Mouse (Mus musculus) kidney, adult 11 months (tissue): Measurements from ENCODE around the gene Dennd1b.

Source experiments
- DNase-seq: peaks from one replicate; pipeline ENCODE4 v3.0.0; 2022

The Dennd1b gene

DNA sequence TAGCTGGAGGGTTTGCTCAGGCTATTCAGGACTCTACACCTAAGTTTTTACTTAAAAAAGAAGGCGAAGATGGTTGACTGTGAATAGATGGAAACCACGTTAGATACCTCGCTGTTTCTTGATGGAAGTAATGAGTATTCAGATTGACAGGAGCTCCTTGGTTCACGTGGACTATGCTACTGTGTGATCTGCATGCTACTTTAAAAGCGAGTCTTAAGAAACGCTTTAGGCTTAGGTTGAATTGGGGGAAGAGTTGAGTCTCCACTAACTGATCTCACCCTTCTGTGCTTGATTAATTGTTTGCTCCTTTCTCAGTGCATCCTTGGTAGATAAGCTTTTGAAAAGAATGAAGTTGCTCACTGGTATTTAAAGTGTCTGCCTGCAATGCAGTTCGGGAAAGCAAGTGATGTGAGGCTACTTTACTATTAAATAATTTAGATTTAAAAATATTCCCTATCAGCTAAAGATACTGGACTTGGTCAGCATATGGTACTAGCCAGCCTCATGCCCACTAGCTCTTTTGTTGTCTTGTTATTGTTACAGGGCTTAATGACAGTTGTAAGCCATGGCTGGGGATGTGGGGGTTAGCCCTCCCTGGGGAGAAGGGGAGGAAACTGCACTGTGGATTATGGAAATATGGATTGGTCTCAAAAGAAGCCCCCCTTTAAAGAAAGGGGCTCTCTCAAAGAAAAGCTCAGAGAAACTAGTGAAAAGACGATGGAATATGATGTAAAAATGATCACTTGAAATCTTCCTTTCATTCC is 62.8 kb downstream of the Dennd1b start:
- no peak for DNase-seq

DNA sequence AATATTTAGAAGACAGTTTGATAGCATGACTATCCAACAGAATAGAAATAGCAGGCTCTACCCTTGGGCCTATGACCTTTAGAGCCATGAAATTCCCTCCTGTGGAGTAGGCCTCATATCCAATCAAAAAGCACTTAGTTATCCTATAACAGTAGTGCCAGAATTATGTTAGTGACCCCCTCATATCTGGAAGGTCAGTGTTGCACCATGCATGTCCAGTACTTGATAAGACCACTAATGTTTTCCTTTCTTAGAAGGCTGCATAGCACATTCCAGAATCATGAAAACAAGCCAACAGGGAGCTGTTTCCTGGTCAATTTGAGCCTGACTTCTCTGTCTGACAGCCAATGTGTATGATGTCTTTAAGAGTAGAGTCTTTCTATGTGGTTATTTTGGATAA is 66.3 kb downstream of the Dennd1b start:
- DNase-seq: no peak

DNA sequence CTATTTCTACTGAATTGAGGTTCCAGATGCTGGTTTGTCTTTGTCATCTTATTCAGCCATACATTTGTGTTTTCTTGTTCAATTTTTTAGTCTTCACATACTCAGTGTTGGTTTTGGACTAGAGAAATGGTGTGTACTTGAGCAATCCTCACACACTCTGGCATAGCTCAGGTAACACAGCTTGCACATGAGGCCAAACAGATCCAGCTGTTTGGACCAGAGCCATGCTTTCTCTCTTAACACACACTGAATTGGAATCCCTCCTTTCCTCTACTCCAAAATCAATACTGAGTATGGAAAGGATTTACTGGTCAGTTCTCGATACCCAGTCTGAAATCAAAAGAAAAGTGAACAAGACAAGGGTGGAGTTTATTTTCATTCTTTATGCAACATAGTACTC is 69.2 kb downstream of the Dennd1b start:
- DNase-seq: no peak

DNA sequence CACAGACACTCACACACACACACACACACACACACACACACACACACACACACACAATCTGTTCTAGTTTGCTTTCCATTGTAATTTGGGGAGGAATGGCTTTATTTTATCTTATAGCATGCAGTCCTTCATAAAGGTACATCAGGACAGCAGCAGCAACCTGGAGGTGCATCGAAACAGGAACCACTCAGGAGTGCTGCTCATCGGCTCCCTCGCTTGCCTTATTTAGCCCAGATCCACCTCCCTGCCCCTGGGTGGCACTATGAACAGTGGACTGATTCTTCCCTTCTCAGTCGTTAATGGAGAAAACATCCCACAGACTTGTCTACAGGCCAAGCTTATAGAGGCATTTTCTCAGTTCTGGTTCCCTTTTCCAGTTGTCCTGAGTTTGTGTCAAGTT is 71.9 kb downstream of the Dennd1b start:
- no peak for DNase-seq

DNA sequence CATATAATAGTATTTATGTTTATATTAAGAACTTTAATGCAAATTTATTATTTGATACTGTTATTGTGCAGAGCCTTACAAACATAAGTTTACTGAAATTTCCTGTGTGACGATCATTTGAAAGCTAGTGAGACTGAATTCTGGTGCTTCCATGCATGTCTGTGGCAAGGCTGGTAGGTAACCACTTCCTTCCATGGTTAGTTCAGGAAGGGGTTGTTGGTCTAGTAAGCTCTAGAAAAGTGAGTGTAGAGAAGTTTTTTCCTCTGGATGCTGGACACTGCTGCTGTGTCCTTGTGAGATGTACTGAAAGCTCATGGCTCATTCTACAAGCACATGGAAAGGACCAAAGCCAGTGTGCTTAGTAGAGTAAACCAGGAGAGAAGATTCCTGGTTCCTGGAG is 73.1 kb downstream of the Dennd1b start:
- no peak for DNase-seq

DNA sequence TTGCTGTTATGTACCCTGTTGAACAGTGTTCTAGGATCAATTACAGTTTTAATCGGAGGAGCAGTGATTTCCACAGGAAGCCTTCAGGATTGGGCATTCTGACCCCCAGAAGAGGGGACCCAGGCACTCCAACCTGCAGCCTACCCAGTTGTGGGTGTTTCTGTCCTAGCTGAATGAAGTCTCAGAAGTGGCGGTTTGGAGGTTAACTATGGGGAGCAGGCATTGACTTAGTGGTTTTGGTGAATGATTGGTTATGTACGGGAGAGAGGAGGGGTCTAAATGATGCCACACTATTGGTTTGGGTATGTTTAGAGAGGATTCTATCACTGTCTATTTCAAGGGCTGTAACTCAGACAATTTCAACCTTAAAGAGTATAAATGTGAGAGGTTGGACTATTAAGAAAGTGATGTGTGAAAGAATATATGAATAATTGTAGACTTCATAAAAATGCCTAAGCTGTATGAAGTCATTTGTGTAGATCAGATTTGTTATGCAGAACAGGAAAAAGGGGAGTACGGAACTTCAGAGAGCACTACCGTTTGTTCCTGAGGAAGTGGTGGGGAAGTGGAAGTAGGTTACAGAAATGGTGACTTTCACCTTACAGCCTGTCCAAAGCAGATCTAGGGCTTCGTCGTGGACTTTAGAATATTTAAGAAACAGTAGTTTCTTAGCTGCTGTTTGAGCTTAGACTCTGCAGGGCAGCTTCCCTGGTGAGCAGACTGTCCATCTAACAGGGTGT is 73.7 kb downstream of the Dennd1b start:
- DNase-seq: no peak

DNA sequence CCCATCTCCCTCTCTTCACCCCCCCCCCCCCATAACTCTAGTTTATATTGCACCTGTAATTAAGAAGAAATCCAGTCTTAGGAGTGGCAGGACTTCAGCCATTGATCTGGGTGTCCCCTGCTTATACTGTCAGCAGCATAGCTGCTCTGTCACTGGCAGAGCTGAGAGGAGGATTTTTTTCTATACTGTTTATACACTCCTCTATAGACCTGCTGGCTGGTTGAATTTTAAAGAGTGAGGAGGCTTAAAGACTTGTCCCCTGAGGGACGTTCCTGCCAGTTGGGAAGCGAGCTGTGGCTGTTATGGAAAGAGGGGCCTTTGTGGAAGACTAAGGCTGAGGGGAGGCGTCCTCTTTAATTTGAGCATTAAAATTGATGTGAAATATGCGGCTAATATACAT is 74.8 kb downstream of the Dennd1b start:
- no peak for DNase-seq

DNA sequence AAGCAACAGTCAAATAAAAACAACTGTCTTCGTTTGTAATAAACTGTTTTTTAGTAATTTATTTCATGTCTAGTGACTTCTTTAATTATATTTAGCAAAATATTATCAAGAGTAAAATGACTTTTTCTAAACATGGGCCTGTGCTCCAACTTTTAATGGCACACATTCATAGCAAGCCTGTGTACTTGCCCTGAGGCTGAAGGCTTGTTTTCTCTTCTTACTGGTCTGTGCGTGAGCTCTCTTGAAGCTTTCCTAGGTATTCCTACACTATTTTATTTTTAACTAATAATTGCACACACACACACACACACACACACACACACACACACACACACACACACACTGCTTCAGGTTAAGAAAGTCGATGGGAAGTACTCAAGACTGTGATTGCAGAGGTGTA is 75.4 kb downstream of the Dennd1b start:
- no peak for DNase-seq

DNA sequence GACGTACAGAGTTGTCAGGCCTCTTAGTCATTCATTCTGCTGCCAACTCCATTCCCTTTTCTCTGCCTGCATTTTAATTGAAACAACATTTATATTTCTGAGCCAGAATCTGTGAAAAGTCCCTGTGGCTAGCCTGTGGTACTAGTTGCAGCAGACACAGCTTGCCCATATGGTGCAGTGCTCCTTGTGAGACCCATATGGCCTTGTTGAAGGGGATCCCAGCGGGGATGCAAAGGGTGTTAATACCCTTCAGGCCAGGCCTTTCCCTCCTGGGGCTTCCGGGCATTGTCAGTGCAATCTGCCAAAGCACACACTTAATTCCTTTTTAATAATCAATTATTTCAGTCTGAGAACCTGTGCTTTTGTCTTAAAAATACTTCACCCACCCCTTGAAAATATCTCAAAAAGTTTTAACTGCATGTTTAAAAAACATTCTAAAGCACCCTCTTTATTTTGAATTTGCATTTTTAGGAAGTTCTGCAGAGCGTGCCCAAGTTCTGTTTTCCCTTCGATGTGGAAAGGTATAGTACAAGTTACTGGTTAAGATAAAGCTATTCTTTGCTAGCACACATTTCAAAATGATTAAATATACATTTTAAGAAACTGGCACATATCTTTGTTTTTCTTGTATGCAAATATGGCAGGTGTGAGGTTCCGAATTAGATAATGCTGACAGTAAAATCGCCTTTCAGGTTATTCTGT is 76.4 kb downstream of the Dennd1b start:
- DNase-seq: no peak

DNA sequence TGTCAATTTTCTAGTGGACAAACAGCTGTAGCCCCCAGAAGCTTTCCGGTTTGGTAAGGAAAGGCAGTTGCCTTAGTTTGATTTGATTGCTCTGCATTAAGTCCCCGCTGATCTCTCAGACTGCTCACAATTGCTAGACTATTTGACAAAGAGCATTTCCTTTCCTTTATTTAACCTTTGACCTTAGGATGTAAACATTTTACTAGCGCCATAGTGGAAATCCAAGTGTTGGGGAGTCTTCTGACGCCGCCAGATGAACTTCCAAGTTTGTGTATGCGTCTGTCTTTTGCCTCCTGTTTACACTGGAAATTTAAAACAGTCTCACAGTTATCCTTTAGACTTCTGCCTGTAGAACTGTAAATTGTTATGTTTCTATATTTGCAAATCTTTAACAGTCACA is 85.8 kb downstream of the Dennd1b start:
- DNase-seq: no peak

DNA sequence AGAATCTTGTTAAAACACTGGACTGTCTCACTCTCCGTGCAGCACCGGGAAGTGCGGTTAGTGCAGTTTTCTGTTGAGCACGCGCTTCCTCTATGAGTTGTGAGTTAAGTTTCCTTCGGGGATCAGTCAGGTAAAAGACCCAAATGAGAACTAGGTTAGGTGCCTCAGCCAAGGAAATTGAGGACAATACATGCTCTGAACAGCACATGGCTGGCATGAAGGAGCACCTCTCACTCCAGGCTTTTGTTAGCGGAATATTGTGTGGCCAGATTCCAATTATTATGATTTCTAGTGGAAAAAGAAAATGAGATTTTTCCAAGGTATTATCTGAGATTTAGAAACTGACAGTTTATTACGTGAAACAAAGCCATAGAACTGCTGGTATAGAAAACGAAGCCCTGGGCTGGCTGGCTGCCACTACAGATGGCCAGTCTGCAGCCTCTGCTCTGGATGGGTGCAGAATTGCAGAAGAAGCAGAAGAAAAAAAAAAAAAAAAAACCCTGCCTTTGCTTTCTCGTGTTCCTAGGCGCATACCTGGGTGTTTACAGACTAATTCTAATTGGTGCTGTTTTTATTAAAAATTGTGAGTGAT is 86.7 kb downstream of the Dennd1b start:
- no peak for DNase-seq

DNA sequence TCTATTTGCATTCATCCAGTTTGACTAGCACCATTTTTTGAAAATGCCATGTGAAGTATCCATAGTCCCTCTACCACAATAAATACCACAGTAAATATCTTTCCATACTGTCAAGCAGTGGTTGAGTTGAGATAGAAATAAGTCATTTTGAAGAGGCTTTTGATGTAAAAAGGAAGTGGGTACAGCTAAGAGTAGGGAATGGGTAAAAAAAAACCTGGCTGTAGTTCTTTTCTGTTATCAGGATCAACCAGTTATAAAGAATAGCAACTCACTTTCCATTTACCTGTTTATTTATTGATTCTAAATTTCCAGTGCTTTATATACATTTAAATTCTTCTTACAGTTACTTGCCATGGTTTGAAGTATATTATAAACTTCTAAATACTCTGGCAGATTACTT is 89.8 kb downstream of the Dennd1b start:
- no peak for DNase-seq

DNA sequence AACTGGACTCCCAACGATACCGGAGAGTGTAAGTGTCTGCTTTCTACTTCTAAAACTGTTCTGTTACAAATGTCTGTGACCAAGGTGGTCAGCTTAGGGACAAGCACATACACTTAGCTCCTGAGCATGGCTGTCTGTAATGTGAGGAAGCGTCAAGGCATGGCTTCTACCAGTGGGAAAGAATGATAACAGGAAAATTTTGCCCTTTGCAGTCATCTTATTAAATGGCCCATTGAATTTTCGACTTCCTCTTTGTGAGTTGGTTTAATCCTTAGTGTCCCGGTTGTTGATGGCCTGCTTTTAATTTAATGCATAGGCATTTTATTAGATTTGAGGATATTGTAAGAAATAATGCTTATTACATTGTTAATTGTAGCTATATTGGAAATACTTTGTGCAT is 97.1 kb downstream of the Dennd1b start:
- DNase-seq: no peak

DNA sequence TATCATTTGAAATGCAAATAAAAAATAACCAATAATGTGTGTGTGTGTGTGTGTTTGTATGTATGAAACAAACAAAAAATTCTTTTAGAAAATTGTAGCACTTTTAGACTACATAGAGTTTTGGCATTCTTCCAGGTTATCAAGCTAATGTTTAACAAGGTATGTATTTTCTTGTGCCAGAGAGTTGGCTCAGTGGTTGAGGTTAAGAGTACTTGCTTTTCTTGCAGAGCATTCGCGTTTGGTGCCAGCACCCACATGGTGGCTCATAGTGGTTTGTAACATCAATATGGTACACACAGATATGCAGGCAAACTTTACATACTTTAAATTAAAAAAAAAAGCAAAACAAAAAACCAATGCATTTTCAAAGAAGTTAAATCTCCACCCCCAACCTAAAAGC is 101.5 kb downstream of the Dennd1b start:
- DNase-seq: peak; percentile 14

DNA sequence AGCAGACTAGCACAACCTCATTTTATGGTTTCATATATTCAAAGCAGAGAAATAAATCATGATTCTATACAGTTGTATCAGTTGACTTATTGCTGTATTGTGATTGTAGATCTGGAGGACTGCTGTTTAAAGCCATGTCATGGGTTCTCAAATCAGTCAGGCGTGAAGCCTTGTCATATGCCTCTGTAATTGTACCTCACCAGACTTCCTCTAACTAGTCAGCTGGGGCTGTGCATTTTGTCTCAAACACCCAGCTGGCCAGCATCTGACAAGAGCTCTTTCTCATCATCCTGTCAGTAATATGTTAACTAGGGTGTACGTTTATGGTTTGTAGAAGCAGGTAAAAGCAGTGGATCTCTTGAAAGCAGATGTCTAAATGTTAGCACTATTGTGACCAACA is 104.0 kb downstream of the Dennd1b start:
- no peak for DNase-seq

DNA sequence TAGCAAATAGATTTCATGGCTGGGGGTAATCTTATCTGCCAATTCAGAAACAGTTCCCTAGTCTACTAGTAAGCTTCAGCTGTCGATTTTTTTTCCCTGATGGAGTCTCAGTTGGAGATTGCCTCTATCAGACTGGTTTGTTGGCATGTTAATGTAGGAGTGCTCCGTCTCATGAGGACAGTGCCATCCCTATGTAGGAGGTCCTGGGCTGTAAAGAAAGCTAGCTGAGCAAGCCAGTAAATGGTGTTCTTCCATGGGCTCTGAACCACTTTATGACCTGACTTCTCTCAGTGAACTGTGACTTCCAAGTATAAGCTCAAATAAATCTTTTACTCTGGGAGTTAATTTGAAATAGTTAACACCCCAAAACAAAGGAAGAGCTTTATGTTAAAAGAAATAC is 107.8 kb downstream of the Dennd1b start:
- no peak for DNase-seq

DNA sequence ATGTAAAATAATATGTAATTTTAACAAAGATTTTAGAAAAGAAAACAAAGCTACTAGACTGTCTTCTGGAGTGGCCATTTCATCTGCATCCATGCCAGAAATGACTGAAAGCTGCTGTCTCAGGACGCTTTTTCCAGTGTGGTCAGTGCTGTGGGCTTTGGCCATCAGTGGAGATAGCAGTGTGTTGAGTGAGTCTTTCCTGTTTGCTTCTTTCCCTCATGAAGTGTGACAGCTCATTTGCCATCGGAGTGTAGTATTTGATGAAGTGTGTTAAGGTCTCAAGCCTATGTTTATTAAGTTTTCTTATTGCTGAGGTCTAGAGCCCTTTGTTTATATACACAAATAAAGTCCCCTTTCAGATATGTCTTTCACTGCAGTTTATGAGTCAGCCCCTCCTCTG is 112.4 kb downstream of the Dennd1b start:
- no peak for DNase-seq

DNA sequence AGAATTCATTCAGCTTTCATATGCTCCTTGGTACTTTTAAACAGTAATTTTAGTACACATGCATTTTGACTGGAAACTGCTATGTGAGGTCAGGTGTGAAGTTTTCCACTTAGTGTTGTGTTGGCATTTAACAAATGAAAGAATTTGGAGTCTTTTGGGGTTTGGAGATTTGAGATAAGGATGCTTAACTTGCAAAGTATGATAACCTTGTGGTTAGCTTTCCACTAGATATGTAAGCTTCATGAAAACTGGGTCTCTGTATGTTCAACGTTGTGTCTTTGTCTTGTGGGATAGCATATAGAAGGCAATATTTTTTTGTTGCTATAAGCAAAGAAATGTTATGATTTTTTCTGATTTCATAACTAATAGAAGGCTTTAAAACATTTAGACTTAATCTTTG is 114.8 kb downstream of the Dennd1b start:
- no peak for DNase-seq

DNA sequence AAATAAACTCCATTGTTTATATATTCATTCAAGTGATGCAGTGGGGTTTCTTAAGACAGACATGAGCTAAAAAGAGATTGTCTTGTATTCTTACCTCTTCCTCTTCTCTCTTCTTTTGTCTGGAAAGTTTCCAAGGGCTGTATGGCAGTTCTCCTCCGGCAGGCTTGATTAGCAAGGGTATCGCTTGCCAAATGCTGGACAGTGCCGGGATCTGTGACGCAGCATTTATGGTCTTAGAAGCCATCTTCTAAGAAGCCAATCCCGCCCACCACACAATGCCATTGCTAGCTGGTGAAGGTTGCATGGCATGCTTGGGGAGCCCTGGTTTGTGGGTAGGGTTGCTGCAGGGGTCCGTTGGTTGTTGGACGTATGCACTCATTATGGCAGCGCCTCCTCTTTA is 115.8 kb downstream of the Dennd1b start:
- no peak for DNase-seq

DNA sequence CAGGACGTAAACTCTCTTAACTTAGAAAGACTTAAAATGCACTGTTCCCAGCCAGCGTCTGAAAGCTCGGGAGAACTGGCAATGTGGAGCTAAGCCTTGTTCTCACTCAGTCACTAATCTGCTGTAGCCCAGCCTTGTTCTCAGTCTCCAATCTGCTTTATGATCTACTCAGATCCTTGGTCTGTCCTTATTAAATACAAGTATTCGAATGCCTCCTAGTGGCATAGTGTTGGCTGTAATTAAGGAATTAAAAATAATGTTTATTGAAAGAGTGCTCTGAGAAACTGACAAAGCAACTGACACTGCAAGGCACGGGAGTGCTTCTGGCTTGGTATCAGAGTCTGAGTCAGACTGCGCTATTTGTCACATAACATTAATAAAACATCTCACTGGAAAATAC is 116.3 kb downstream of the Dennd1b start:
- no peak for DNase-seq

DNA sequence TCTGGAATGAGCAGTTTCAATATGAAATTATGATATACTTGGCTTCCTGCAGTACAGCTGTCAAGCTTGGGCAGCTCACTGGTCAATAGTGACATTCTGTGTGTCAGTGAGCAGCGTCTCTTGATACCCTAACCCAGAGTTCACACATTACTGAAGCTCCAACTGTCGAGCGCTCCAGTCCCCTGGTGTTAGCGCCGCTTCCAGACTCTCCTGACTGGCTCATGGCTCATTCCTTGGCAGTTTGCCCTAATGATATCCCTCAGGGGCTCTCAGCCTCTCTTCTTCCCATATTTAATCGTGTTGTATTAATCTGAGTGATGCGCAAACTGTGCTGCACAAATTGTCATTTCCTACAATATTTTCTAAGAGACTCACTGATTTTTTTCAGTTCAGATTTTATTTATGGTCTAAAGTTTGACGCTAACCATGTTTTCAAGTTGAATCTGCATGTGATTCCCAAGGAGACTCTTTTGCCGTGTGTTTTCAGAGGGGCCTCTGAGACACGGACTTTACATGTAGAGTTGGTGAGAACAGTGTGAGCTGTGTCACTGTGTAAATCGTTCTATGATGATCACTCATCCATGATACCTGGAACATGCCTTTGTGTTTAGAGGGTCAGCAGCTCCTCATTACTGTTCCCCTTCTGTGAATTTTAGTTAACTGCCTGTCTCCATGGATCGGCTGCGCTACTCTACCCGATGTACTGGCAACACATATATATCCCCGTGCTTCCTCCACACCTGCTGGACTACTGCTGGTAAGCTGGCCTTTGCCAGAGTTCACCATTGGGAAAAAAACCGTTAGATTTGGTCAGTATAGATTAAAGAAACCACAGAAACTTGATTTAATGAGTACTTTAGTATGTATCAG is 117.5 kb downstream of the Dennd1b start:
- DNase-seq: no peak

DNA sequence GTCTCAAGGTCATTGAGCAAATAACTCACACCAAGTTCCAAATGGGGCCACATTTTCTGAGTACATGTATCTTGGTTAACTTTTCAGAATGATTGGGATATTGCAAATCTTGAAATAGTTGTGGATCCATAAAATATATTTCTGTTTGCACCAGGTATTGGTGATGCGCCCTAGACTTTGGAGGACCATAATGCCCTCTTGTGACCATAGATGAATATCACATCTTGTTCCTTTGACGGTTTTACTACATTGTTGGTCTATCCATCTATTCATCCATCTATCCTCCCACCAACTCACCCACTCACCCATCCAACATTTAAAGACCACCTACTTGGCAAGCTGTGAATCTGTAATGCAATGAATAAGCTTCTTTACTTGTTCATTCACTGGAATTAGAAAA is 120.1 kb downstream of the Dennd1b start:
- DNase-seq: no peak

DNA sequence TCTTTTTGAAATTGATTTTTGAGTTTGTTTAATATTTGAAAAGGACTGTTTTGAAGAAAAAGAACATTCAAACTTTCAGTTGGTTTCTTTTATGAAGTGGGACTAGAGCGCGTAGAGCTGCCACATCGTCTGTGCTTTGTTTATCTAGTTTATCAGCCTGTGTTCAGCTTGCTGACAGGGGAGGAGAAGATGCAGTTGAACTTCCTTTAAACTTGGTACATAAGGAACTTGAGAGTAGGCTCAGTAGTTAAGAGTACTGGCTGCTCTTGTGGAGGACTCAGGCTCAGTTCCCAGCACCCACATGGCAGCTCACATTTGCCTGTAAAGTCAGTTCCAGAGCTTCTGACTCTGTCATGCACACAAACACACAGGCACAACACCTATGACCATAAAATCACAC is 124.3 kb downstream of the Dennd1b start:
- DNase-seq: no peak
